Mouse (Mus musculus) CD4-positive, CD25-positive, alpha-beta regulatory T cell, adult 4 months (primary cell): ENCODE measurements around the gene Spa17. TPM values are rescaled to one million over a fixed set of nuclear protein-coding genes. Genes with fewer than 3 reads are reported as not detected.

Source experiments
- ATAC-seq: one replicate; pipeline ENCODE4 v1.8.0; 2017
- polyA plus RNA-seq, 2 experiments: library from polyadenylated mRNA; unstranded; fragments of 100-300 nt; shearing (Covaris generic); gene quantifications; one replicate each; pipeline ENCODE4 v1.2.1; 2017

Gene Spa17
- polyA plus RNA-seq, 2 experiments from 2014 or later = 0.97 TPM; not detected in 1

- ATAC-seq = peak; percentile 28
These were observed 3.2 kb upstream of the Spa17 start for GRCm38 (mm10) chr9:37616770-37617169.

- no peak for ATAC-seq
These were observed 1.7 kb upstream of the Spa17 start for GRCm38 (mm10) chr9:37615220-37615619.

- ATAC-seq = peak; percentile 0
These were observed 794 bp upstream of the Spa17 start for GRCm38 (mm10) chr9:37614316-37614715.

GRCm38 (mm10) chr9:37613911-37614280 is 374 bp upstream of the Spa17 start:
- no peak for ATAC-seq

GRCm38 (mm10) chr9:37609558-37609957 is 4.0 kb downstream of the Spa17 start:
- ATAC-seq = no peak

- no peak for ATAC-seq
These were observed 8.4 kb downstream of the Spa17 start for GRCm38 (mm10) chr9:37605089-37605488.

- ATAC-seq = no peak
These were observed 12.8 kb downstream of the Spa17 start for GRCm38 (mm10) chr9:37600538-37601205.

GRCm38 (mm10) chr9:37598637-37599036 is 14.9 kb downstream of the Spa17 start:
- no peak for ATAC-seq

- no peak for ATAC-seq
These were observed 18.0 kb downstream of the Spa17 start for GRCm38 (mm10) chr9:37595570-37595969.

- ATAC-seq = no peak
These were observed 19.8 kb downstream of the Spa17 start for GRCm38 (mm10) chr9:37593690-37594089.

- ATAC-seq = no peak
These were observed 20.9 kb downstream of the Spa17 start for GRCm38 (mm10) chr9:37592633-37593032.

GRCm38 (mm10) chr9:37592025-37592424 is 21.5 kb downstream of the Spa17 start:
- ATAC-seq = no peak

- ATAC-seq = no peak
These were observed 23.1 kb downstream of the Spa17 start for GRCm38 (mm10) chr9:37590381-37590780.

- ATAC-seq = no peak
These were observed 26.8 kb downstream of the Spa17 start for GRCm38 (mm10) chr9:37586718-37587117.

GRCm38 (mm10) chr9:37583594-37583993 is 29.9 kb downstream of the Spa17 start:
- ATAC-seq = no peak

- ATAC-seq = no peak
These were observed 37.0 kb downstream of the Spa17 start for GRCm38 (mm10) chr9:37576436-37576930.

- ATAC-seq = no peak
These were observed 41.2 kb downstream of the Spa17 start for GRCm38 (mm10) chr9:37572204-37572876.

GRCm38 (mm10) chr9:37569231-37569835 is 44.2 kb downstream of the Spa17 start:
- ATAC-seq = no peak

- ATAC-seq = no peak
These were observed 44.8 kb downstream of the Spa17 start for GRCm38 (mm10) chr9:37568605-37569214.

GRCm38 (mm10) chr9:37567892-37568604 is 45.5 kb downstream of the Spa17 start:
- no peak for ATAC-seq

GRCm38 (mm10) chr9:37567454-37567853 is 46.1 kb downstream of the Spa17 start:
- ATAC-seq = no peak

GRCm38 (mm10) chr9:37567019-37567418 is 46.5 kb downstream of the Spa17 start:
- ATAC-seq = no peak

GRCm38 (mm10) chr9:37563805-37564204 is 49.7 kb downstream of the Spa17 start:
- ATAC-seq = no peak
